Mouse (Mus musculus): Measurements from ENCODE around the gene Atn1. TPM values are rescaled to one million over a fixed set of nuclear protein-coding genes. Genes with fewer than 3 reads are reported as not detected.

Gene Atn1
- polyA plus RNA-seq, 1 experiment from 2014 or later, result 18.5 TPM

GRCm38 (mm10) chr6:124694166-124694955, 62.0 kb downstream of the Atn1 start:
- peak; percentile 59 for ATAC-seq (ENCODE audit: insufficient number of reproducible peaks, insufficient read depth, low FRiP score, low read depth)
- Histone ChIP-seq H3K4me1 (ENCODE audit: control insufficient read depth, insufficient read depth, low read length) (peaks cover 12% of the 10 kb centered on the region; the same call in 1 of the 2 replicates), H3K4me3 (ENCODE audit: low read depth, low read length) (no peak overlapping the region), H3K36me3 (ENCODE audit: control insufficient read depth, insufficient read depth, low read length) (0 out of 2 replicates have a peak, but pooled peaks cover 4% of the 10 kb centered on the region), H3K27ac (ENCODE audit: low read length) (peak overlapping the region; percentile 55; the same call in 1 of the 2 replicates), H3K9me3 (ENCODE audit: control insufficient read depth, low read depth, low read length) (no peaks in the 10 kb centered on the region), H3K27me3 (ENCODE audit: control insufficient read depth, insufficient read depth, low read length) (no peaks in the 10 kb centered on the region), H3K9ac (replicated peaks; ENCODE audit: low read depth, low read length) (no peak overlapping the region), H3K4me2 (replicated peaks; ENCODE audit: low read depth, low read length) (no peak overlapping the region)
- 76% methylated on average over 15 of the region's 15 CpGs for WGBS

GRCm38 (mm10) chr6:124693243-124693981, 62.9 kb downstream of the Atn1 start:
- no peak for ATAC-seq (ENCODE audit: insufficient number of reproducible peaks, insufficient read depth, low FRiP score, low read depth)
- H3K27ac ChIP-seq (ENCODE audit: low read length), result peak overlapping the region; percentile 55; the same call in 1 of the 2 replicates
- H3K4me3 ChIP-seq (ENCODE audit: low read depth, low read length), result no peak overlapping the region
- no peaks in the 10 kb centered on the region for H3K27me3 ChIP-seq (ENCODE audit: control insufficient read depth, insufficient read depth, low read length)
- H3K4me1 ChIP-seq (ENCODE audit: control insufficient read depth, insufficient read depth, low read length), result peaks cover 12% of the 10 kb centered on the region; the same call in 1 of the 2 replicates
- no peak overlapping the region for H3K9ac ChIP-seq (replicated peaks; ENCODE audit: low read depth, low read length)
- no peaks in the 10 kb centered on the region for H3K9me3 ChIP-seq (ENCODE audit: control insufficient read depth, low read depth, low read length)
- 56% methylated on average over 15 of the region's 15 CpGs for WGBS
- no peaks in the 10 kb centered on the region for H3K36me3 ChIP-seq (ENCODE audit: control insufficient read depth, insufficient read depth, low read length)
- no peak overlapping the region for H3K4me2 ChIP-seq (replicated peaks; ENCODE audit: low read depth, low read length)

MicroRNA genes within 50 kb of the gene (microRNA counts, 519-probe panel; counts per million panel counts)
- microRNA mmu-miR-141, result 3,374 counts per million, percentile 65 among the panel's probes with 10 or more counts
- 4,572 counts per million, percentile 90 among the panel's probes with 10 or more counts for microRNA mmu-miR-200c

Small RNA genes within 50 kb of the gene (microRNA-seq; reads per million reads assigned to microRNA genes)
- gene Mir141 (2,082 reads per million, percentile 81 among the genes with 10 or more reads in this experiment), gene Mir200c (14,557 reads per million, percentile 96 among the genes with 10 or more reads in this experiment)

Other genes starting within 250 kb of the Atn1 start
- 3.0 and 3.5 TPM in 2 replicates for gene C1ra, start 244.1 kb downstream of the Atn1 start, polyA plus RNA-seq (2014; fragmentation: Nextera tagmentation; extraction: Ambion mirVana)
- 2.0 and 2.9 TPM in 2 replicates for gene C1s1, start 214.2 kb downstream of the Atn1 start, polyA plus RNA-seq (2014; fragmentation: Nextera tagmentation; extraction: Ambion mirVana)
- gene C1rb, start 186.2 kb downstream of the Atn1 start, polyA plus RNA-seq (2014; fragmentation: Nextera tagmentation; extraction: Ambion mirVana), result not detected in 2 replicates
- gene C1s2, start 120.4 kb downstream of the Atn1 start, polyA plus RNA-seq (2014; fragmentation: Nextera tagmentation; extraction: Ambion mirVana), result not detected in 2 replicates
- 58.6 and 60.0 TPM in 2 replicates for gene Lpcat3, start 93.5 kb downstream of the Atn1 start, polyA plus RNA-seq (2014; fragmentation: Nextera tagmentation; extraction: Ambion mirVana)
- gene Emg1, start 44.3 kb downstream of the Atn1 start, polyA plus RNA-seq (2014; fragmentation: Nextera tagmentation; extraction: Ambion mirVana), result 201 and 205 TPM in 2 replicates
- 290 and 305 TPM in 2 replicates for gene Phb2, start 44.2 kb downstream of the Atn1 start, polyA plus RNA-seq (2014; fragmentation: Nextera tagmentation; extraction: Ambion mirVana)
- gene Ptpn6, start 17.8 kb downstream of the Atn1 start, polyA plus RNA-seq (2014; fragmentation: Nextera tagmentation; extraction: Ambion mirVana), result 13.7 and 15.3 TPM in 2 replicates
- gene Grcc10, start 15.2 kb downstream of the Atn1 start, polyA plus RNA-seq (2014; fragmentation: Nextera tagmentation; extraction: Ambion mirVana), result 445 and 505 TPM in 2 replicates
- gene Gm45234, start 503 bp downstream of the Atn1 start, polyA plus RNA-seq (2014; fragmentation: Nextera tagmentation; extraction: Ambion mirVana), result not detected in 2 replicates
- gene Eno2, start 13.1 kb upstream of the Atn1 start, polyA plus RNA-seq (2014; fragmentation: Nextera tagmentation; extraction: Ambion mirVana), result 9.5 and 9.7 TPM in 2 replicates
- 0.32 and 0.35 TPM in 2 replicates for gene Lrrc23, start 23.2 kb upstream of the Atn1 start, polyA plus RNA-seq (2014; fragmentation: Nextera tagmentation; extraction: Ambion mirVana)
- 7.4 and 8.0 TPM in 2 replicates for gene Spsb2, start 52.1 kb upstream of the Atn1 start, polyA plus RNA-seq (2014; fragmentation: Nextera tagmentation; extraction: Ambion mirVana)
- 844 and 872 TPM in 2 replicates for gene Tpi1, start 57.8 kb upstream of the Atn1 start, polyA plus RNA-seq (2014; fragmentation: Nextera tagmentation; extraction: Ambion mirVana)
- gene Usp5, start 73.0 kb upstream of the Atn1 start, polyA plus RNA-seq (2014; fragmentation: Nextera tagmentation; extraction: Ambion mirVana), result 121 and 123 TPM in 2 replicates
- 151 and 163 TPM in 2 replicates for gene Cdca3, start 73.0 kb upstream of the Atn1 start, polyA plus RNA-seq (2014; fragmentation: Nextera tagmentation; extraction: Ambion mirVana)
- 1.4 and 1.5 TPM in 2 replicates for gene Gnb3, start 83.8 kb upstream of the Atn1 start, polyA plus RNA-seq (2014; fragmentation: Nextera tagmentation; extraction: Ambion mirVana)
- gene P3h3, start 101.2 kb upstream of the Atn1 start, polyA plus RNA-seq (2014; fragmentation: Nextera tagmentation; extraction: Ambion mirVana), result 43.2 and 43.9 TPM in 2 replicates
- gene Gpr162, start 107.5 kb upstream of the Atn1 start, polyA plus RNA-seq (2014; fragmentation: Nextera tagmentation; extraction: Ambion mirVana), result 0.91 and 1.0 TPM in 2 replicates
- gene Cd4, start 131.7 kb upstream of the Atn1 start, polyA plus RNA-seq (2014; fragmentation: Nextera tagmentation; extraction: Ambion mirVana), result 0.28 and 0.43 TPM in 2 replicates
- 1.3 and 1.5 TPM in 2 replicates for gene Lag3, start 155.2 kb upstream of the Atn1 start, polyA plus RNA-seq (2014; fragmentation: Nextera tagmentation; extraction: Ambion mirVana)
- gene Ptms, start 163.6 kb upstream of the Atn1 start, polyA plus RNA-seq (2014; fragmentation: Nextera tagmentation; extraction: Ambion mirVana), result 320 TPM in 2 replicates
- gene Mlf2, start 174.9 kb upstream of the Atn1 start, polyA plus RNA-seq (2014; fragmentation: Nextera tagmentation; extraction: Ambion mirVana), result 341 and 354 TPM in 2 replicates
- gene Cops7a, start 209.0 kb upstream of the Atn1 start, polyA plus RNA-seq (2014; fragmentation: Nextera tagmentation; extraction: Ambion mirVana), result 139 and 141 TPM in 2 replicates
- gene Pianp, start 240.2 kb upstream of the Atn1 start, polyA plus RNA-seq (2014; fragmentation: Nextera tagmentation; extraction: Ambion mirVana), result 4.4 and 6.0 TPM in 2 replicates